Mouse (Mus musculus): Measurements from ENCODE around the gene Zfp831. TPM values are rescaled to one million over a fixed set of nuclear protein-coding genes. Genes with fewer than 3 reads are reported as not detected.

Gene Zfp831
- polyA plus RNA-seq (2014; fragmentation: Illumina TruSeq; extraction: RNeasy Lipid Tissue Mini Kit (QIAGEN cat#74804); ENCODE audit: insufficient read depth, low read depth, low replicate concordance), result 0.39 TPM

DNA sequence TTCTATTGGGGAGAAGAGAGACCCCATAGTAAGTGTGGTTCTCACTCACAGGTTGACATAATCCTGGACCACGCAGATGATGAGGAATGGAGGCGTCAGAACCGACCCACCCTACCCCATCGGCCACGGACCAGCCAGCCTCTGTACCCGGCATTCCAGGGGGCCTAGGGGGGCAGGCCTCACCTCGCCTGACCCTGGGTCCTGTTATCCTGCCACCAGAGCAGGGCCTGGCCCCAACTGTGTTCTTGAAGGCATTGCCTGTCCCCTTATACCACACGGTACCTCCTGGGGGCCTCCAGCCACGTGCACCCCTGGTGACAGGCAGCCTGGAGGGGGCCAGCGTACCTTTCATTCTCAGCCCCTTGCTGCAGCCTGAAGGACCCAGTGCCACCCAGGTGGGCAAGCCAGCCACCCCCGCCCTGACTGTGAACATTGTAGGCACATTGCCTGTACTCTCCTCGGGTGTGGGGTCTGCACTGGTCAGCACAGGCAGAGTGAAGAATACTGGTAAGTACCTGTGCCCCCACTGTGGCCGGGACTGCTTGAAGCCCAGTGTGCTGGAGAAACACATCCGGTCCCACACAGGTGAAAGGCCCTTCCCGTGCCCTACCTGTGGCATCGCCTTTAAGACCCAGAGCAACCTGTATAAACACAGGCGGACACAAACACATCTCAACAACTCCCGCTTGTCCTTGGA lies at the start of gene Zfp831:
Zfp831 (plus strand) TSS at position 87 of the 697 bp plus-strand sequence.

Other genes starting within 250 kb of the Zfp831 start
- gene Nelfcd, start 227.7 kb upstream of the Zfp831 start, polyA plus RNA-seq (2014; fragmentation: Illumina TruSeq; extraction: RNeasy Lipid Tissue Mini Kit (QIAGEN cat#74804); ENCODE audit: insufficient read depth, low read depth, low replicate concordance), result 22.2 TPM
- gene Ctsz, start 204.5 kb upstream of the Zfp831 start, polyA plus RNA-seq (2014; fragmentation: Illumina TruSeq; extraction: RNeasy Lipid Tissue Mini Kit (QIAGEN cat#74804); ENCODE audit: insufficient read depth, low read depth, low replicate concordance), result 159 TPM
- gene Tubb1, start 192.8 kb upstream of the Zfp831 start, polyA plus RNA-seq (2014; fragmentation: Illumina TruSeq; extraction: RNeasy Lipid Tissue Mini Kit (QIAGEN cat#74804); ENCODE audit: insufficient read depth, low read depth, low replicate concordance), result 2.2 TPM
- 989 TPM for gene Atp5e, start 179.4 kb upstream of the Zfp831 start, polyA plus RNA-seq (2014; fragmentation: Illumina TruSeq; extraction: RNeasy Lipid Tissue Mini Kit (QIAGEN cat#74804); ENCODE audit: insufficient read depth, low read depth, low replicate concordance)
- gene Prelid3b, start 170.5 kb upstream of the Zfp831 start, polyA plus RNA-seq (2014; fragmentation: Illumina TruSeq; extraction: RNeasy Lipid Tissue Mini Kit (QIAGEN cat#74804); ENCODE audit: insufficient read depth, low read depth, low replicate concordance), result 32.3 TPM
- 10.0 TPM for gene Edn3, start 117.1 kb downstream of the Zfp831 start, polyA plus RNA-seq (2014; fragmentation: Illumina TruSeq; extraction: RNeasy Lipid Tissue Mini Kit (QIAGEN cat#74804); ENCODE audit: insufficient read depth, low read depth, low replicate concordance)